Mouse (Mus musculus): ENCODE measurements around the gene Fancd2. TPM values are rescaled to one million over a fixed set of nuclear protein-coding genes. Genes with fewer than 3 reads are reported as not detected.

The Fancd2 gene
- 0.18 and 0.67 TPM in 2 replicates for total RNA-seq (2014; rRNA removed)
- 0.22 TPM in 1 of 2 replicates, not detected in the other for polyA plus RNA-seq (2012; rRNA removed)

DNA sequence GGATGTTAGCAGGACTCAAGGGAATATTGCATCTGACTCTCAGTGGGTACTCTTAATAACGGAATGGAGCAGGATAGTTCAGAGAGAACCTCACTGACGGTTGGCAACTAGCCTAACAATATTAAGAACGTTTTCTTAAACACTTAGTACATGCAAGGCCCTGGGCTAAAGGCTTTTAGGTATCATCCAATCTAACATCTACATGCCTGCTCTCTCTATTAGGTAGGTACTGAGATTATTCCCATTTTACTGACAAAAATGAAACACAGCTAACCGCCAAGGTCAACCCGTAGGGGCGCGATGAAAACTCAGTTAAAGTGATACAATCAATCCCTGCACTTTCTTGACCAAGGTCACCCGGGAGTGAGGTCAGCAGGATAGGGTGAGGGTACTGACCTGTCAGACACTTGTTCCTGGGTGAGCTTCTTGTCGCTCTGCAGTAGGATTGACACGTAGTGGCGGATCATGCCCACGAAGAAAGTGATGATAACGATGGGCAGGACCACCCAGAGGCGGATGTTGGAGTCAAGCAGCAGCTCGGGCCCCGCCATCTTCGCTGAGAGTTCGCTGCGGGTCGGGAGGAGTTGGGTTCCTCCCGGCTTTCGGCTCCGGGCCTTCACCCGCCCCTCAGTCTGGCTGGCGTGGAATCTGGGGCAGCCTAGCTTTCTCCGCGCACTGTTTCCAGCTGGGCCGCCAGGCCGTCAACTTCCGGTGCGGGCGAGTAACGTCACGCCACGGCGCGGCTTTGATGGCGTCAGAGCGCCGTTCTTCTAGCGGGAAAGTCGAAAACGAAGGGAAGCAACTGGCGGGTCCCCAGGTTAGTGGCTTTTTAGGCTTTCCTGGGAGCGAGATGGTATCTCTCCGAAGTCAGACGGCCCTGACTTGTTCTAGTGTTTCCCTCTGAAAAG lies at the start of gene Fancd2, which contains the start of gene Emc3:
Gene Fancd2 (plus strand): TSS at position 751 of the 908 bp plus-strand sequence.
Gene Emc3 (minus strand): TSS at position 721 of the 908 bp plus-strand sequence.
- under 1% methylated on average over 47 of the region's 47 CpGs for WGBS
- Histone ChIP-seq H3K36me3 (ENCODE audit: control insufficient read depth, insufficient read depth, low read length) (no peaks in the 10 kb centered on the region; the same call in 1 of the 2 replicates), H3K79me2 (ENCODE audit: control insufficient read depth, insufficient read depth, low read length) (peaks cover 14% of the 10 kb centered on the region; the same call in 1 of the 2 replicates), H3K9ac (ENCODE audit: low read depth, low read length) (peak within 1 kb of the TSS; percentile 90), H3K4me3 (ENCODE audit: insufficient read depth, low read depth, low read length) (peak within 1 kb of the TSS; percentile 93), H3K27ac (replicated peaks; ENCODE audit: insufficient read depth, low read depth, low read length) (peak within 1 kb of the TSS; percentile 74), H3K27me3 (ENCODE audit: control insufficient read depth, insufficient read depth, low read length) (no peaks in the 10 kb centered on the region), H3K4me1 (ENCODE audit: control insufficient read depth, insufficient read depth, low read length) (peaks cover 7% of the 10 kb centered on the region)
- peak; percentile 62 for DNase-seq (ENCODE audit: extremely low read depth, low read depth, low spot score)
- TF ChIP-seq CTCF (IDR thresholded peaks at IDR 0.05; ENCODE audit: low read depth, low read length) (no peak), POLR2A (IDR thresholded peaks at IDR 0.05; ENCODE audit: extremely low read depth, insufficient read depth, low read length) (peak; percentile 36; the same call in 1 of the 2 replicates)

DNA sequence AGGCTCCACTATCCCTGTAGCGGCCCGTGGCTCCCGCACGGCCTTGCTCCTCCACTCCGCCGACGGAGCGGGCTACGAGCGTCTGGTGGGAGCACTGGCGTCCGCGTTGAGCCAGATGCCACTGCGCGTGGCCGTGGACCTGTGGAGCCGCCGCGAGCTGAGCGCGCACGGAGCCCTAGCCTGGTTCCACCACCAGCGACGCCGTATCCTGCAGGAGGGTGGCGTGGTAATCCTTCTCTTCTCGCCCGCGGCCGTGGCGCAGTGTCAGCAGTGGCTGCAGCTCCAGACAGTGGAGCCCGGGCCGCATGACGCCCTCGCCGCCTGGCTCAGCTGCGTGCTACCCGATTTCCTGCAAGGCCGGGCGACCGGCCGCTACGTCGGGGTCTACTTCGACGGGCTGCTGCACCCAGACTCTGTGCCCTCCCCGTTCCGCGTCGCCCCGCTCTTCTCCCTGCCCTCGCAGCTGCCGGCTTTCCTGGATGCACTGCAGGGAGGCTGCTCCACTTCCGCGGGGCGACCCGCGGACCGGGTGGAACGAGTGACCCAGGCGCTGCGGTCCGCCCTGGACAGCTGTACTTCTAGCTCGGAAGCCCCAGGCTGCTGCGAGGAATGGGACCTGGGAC lies 48.9 kb upstream of the Fancd2 start:
- no peak for DNase-seq (ENCODE audit: extremely low read depth, low read depth, low spot score)
- peak overlapping the region; percentile 89 for H3K27ac ChIP-seq (replicated peaks; ENCODE audit: insufficient read depth, low read depth, low read length)
- peak overlapping the region; percentile 90 for H3K4me3 ChIP-seq (ENCODE audit: insufficient read depth, low read depth, low read length)
- WGBS = 1% methylated on average over 64 of the region's 65 CpGs
- peaks cover 26% of the 10 kb centered on the region for H3K4me1 ChIP-seq (ENCODE audit: control insufficient read depth, insufficient read depth, low read length)
- H3K9ac ChIP-seq (ENCODE audit: low read depth, low read length) = peak overlapping the region; percentile 95
- H3K36me3 ChIP-seq (ENCODE audit: control insufficient read depth, insufficient read depth, low read length) = no peaks in the 10 kb centered on the region
- H3K79me2 ChIP-seq (ENCODE audit: control insufficient read depth, insufficient read depth, low read length) = peaks cover 5% of the 10 kb centered on the region; the same call in 1 of the 2 replicates
- 0 out of 2 replicates have a peak, but pooled peaks have one; percentile 77 for TF ChIP-seq POLR2A (IDR thresholded peaks at IDR 0.05; ENCODE audit: extremely low read depth, insufficient read depth, low read length)
- TF ChIP-seq CTCF (IDR thresholded peaks at IDR 0.05; ENCODE audit: low read depth, low read length) = 0 out of 2 replicates have a peak, but pooled peaks have one; percentile 21
- no peaks in the 10 kb centered on the region for H3K27me3 ChIP-seq (ENCODE audit: control insufficient read depth, insufficient read depth, low read length)

DNA sequence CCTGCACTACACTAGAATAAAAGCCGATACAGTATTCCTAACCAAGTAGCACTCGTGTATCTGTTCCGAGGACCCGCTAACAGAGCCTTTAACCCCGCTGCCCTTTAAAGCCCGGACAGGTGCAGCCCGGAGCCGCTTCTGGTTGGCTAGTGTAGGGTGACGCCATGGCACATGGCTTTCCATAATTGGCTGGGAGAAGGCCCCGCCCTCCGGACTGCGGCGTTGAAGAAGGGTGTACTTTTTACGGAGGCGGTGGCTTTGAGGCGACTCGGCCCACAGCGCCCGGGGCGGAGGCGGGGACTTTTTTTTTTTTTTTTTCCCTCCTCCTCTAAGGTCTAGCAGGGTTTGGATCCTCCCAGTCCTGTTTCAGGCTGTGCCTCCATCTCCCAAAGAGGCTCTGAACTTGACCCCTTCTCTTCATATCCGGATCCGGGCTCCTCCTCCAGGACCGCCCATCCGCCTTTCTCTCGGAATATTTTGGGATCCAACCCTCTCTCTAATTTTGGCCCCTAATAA lies 48.3 kb upstream of the Fancd2 start, which contains the start of gene Creld1:
Gene Creld1 (plus strand): TSS at position 198 of the 516 bp plus-strand sequence.
- no peak for TF ChIP-seq CTCF (IDR thresholded peaks at IDR 0.05; ENCODE audit: low read depth, low read length)
- TF ChIP-seq POLR2A (IDR thresholded peaks at IDR 0.05; ENCODE audit: extremely low read depth, insufficient read depth, low read length) = no peak; the same call in 1 of the 2 replicates
- no peaks in the 10 kb centered on the region for H3K36me3 ChIP-seq (ENCODE audit: control insufficient read depth, insufficient read depth, low read length)
- peak; percentile 96 for DNase-seq (ENCODE audit: extremely low read depth, low read depth, low spot score)

DNA sequence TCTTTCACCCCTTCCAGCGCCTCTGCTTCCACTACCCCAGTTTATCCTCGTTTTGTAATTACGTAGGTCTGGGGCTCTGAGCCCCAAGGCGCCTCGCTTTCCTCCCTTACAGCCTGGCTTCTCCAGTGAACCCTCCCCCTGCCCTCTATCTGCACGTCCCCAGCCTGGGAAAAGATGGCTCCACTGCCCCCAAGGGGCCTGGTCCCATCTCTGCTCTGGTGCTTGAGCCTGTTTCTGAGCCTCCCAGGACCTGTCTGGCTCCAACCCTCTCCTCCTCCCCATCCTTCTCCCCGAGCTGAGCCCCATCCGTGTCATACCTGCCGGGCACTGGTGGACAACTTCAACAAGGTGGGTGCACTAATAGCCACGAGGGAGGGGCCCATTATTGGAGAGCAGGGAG lies 47.8 kb upstream of the Fancd2 start:
- Histone ChIP-seq H3K9ac (ENCODE audit: low read depth, low read length) (peak overlapping the region; percentile 71), H3K79me2 (ENCODE audit: control insufficient read depth, insufficient read depth, low read length) (peaks cover 5% of the 10 kb centered on the region; the same call in 1 of the 2 replicates), H3K27me3 (ENCODE audit: control insufficient read depth, insufficient read depth, low read length) (no peaks in the 10 kb centered on the region), H3K4me1 (ENCODE audit: control insufficient read depth, insufficient read depth, low read length) (peaks cover 28% of the 10 kb centered on the region), H3K27ac (replicated peaks; ENCODE audit: insufficient read depth, low read depth, low read length) (peak overlapping the region; percentile 80), H3K4me3 (ENCODE audit: insufficient read depth, low read depth, low read length) (peak overlapping the region; percentile 63), H3K36me3 (ENCODE audit: control insufficient read depth, insufficient read depth, low read length) (peaks cover 3% of the 10 kb centered on the region; the same call in 1 of the 2 replicates)
- WGBS = 4% methylated on average over 10 of the region's 10 CpGs
- TF ChIP-seq POLR2A (IDR thresholded peaks at IDR 0.05; ENCODE audit: extremely low read depth, insufficient read depth, low read length) (no peak), CTCF (IDR thresholded peaks at IDR 0.05; ENCODE audit: low read depth, low read length) (no peak)
- no peak for DNase-seq (ENCODE audit: extremely low read depth, low read depth, low spot score)

More for the DNA sequence above, 48.3 kb upstream of the Fancd2 start, which contains the start of gene Creld1:
- under 1% methylated on average over 26 of the region's 26 CpGs for WGBS
- peak within 1 kb of the TSS; percentile 89 for H3K27ac ChIP-seq (replicated peaks; ENCODE audit: insufficient read depth, low read depth, low read length)
- H3K4me3 ChIP-seq (ENCODE audit: insufficient read depth, low read depth, low read length) = peak within 1 kb of the TSS; percentile 90
- H3K9ac ChIP-seq (ENCODE audit: low read depth, low read length) = peak within 1 kb of the TSS; percentile 95
- H3K4me1 ChIP-seq (ENCODE audit: control insufficient read depth, insufficient read depth, low read length) = peaks cover 28% of the 10 kb centered on the region
- H3K27me3 ChIP-seq (ENCODE audit: control insufficient read depth, insufficient read depth, low read length) = no peaks in the 10 kb centered on the region
- peaks cover 5% of the 10 kb centered on the region; the same call in 1 of the 2 replicates for H3K79me2 ChIP-seq (ENCODE audit: control insufficient read depth, insufficient read depth, low read length)

DNA sequence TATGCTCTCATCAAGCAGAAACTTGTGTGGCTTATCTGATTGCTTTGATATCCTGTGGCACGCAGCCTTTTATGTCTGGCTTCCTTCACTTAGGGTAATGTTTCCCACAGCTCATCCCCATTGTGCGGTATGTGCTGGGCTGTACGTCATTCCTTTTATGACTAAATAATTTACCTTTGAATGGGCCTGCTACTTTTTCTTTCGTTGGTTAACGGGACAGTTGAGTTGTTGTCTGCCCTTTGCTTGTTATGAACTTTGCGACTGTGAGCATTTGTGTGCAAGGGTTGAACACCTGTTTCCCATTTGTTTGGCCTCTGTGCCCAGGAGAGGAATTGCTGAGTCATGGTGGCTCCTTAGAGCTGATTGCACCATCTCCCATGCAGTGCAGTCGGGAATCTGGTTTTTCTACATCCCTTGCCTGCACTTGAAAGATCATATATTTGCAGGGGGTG lies 44.3 kb upstream of the Fancd2 start:
- peaks cover 5% of the 10 kb centered on the region; the same call in 1 of the 2 replicates for H3K79me2 ChIP-seq (ENCODE audit: control insufficient read depth, insufficient read depth, low read length)
- no peaks in the 10 kb centered on the region for H3K27me3 ChIP-seq (ENCODE audit: control insufficient read depth, insufficient read depth, low read length)
- H3K36me3 ChIP-seq (ENCODE audit: control insufficient read depth, insufficient read depth, low read length) = peaks cover 12% of the 10 kb centered on the region; the same call in 1 of the 2 replicates
- peak overlapping the region; percentile 78 for H3K27ac ChIP-seq (replicated peaks; ENCODE audit: insufficient read depth, low read depth, low read length)
- peak; percentile 96 for DNase-seq (ENCODE audit: extremely low read depth, low read depth, low spot score)
- H3K4me3 ChIP-seq (ENCODE audit: insufficient read depth, low read depth, low read length) = no peak overlapping the region
- peaks cover 14% of the 10 kb centered on the region for H3K4me1 ChIP-seq (ENCODE audit: control insufficient read depth, insufficient read depth, low read length)
- 21% methylated on average over 7 of the region's 7 CpGs for WGBS
- TF ChIP-seq CTCF (IDR thresholded peaks at IDR 0.05; ENCODE audit: low read depth, low read length) (no peak), POLR2A (IDR thresholded peaks at IDR 0.05; ENCODE audit: extremely low read depth, insufficient read depth, low read length) (no peak)
- peak overlapping the region; percentile 4; the same call in 1 of the 2 replicates for H3K9ac ChIP-seq (ENCODE audit: low read depth, low read length)

Data from liver, adult 2 months (tissue).